Mouse (Mus musculus) liver, adult 2 months (tissue): Measurements from ENCODE around the gene Prrc2a. TPM values are rescaled to one million over a fixed set of nuclear protein-coding genes. Genes with fewer than 3 reads are reported as not detected.

Experiments
- DNase-seq: peaks from one replicate; pipeline ENCODE4 v3.0.0-alpha.2; 2011; ENCODE audit warnings: low read depth, low spot score; ENCODE audit errors: extremely low read depth
- H3K27ac ChIP-seq: fragments of 200-500 bp; replicated peaks from 2 replicates; pipeline ENCODE4 v1.5.1; 2012; ENCODE audit warnings: low read depth, mild to moderate bottlenecking, control low read depth, inconsistent platforms, low read length; ENCODE audit not compliant: insufficient read depth
- H3K27me3 ChIP-seq: fragments of 200-500 bp; 2 replicates; pipeline ENCODE4 v1.6.1; 2012; ENCODE audit warnings: mild to moderate bottlenecking, moderate library complexity, low read length, inconsistent platforms; ENCODE audit not compliant: control insufficient read depth, insufficient read depth
- H3K36me3 ChIP-seq: fragments of 200-500 bp; 2 replicates; pipeline ENCODE4 v1.6.1; 2012; ENCODE audit warnings: low read length, inconsistent platforms; ENCODE audit not compliant: control insufficient read depth, insufficient read depth
- H3K4me1 ChIP-seq: fragments of 200-500 bp; 2 replicates; pipeline ENCODE4 v1.6.1; 2011; ENCODE audit warnings: low read length; ENCODE audit not compliant: control insufficient read depth, insufficient read depth
- H3K4me3 ChIP-seq: fragments of 200-500 bp; 2 replicates; pipeline ENCODE4 v1.5.1; 2011; ENCODE audit warnings: low read depth, mild to moderate bottlenecking, control low read depth, low read length, moderate library complexity; ENCODE audit not compliant: insufficient read depth
- H3K79me2 ChIP-seq: fragments of 200-500 bp; 2 replicates; pipeline ENCODE4 v1.6.1; 2012; ENCODE audit warnings: inconsistent platforms, mild to moderate bottlenecking, low read length, moderate library complexity; ENCODE audit not compliant: control insufficient read depth, insufficient read depth
- H3K9ac ChIP-seq: fragments of 200-500 bp; 2 replicates; pipeline ENCODE4 v1.6.1; 2012; ENCODE audit warnings: low read depth, mild to moderate bottlenecking, control low read depth, inconsistent platforms, low read length
- CTCF ChIP-seq: fragments of 200-500 bp; IDR thresholded peaks from 2 replicates; pipeline ENCODE4 v1.5.1; 2011; ENCODE audit warnings: low read depth, low read length, control low read depth
- POLR2A ChIP-seq: fragments of 200-500 bp; IDR thresholded peaks from 2 replicates; pipeline ENCODE4 v1.6.1; 2011; ENCODE audit warnings: low read length, control low read depth; ENCODE audit not compliant: insufficient read depth; ENCODE audit errors: extremely low read depth
- WGBS: fragments of 180-500 bp; shearing (Covaris S2); methylation state at CpG from one replicate; pipeline ENCODE4 v1.1.7; 2018; 5-methylcytosine and 5-hydroxymethylcytosine counted together
- polyA plus RNA-seq: library from polyadenylated mRNA; depleted of rRNA; stranded (reverse); fragments of >200 nt; gene quantifications from 2 replicates; pipeline ENCODE4 v1.2.3, GENCODE M21; 2012
- total RNA-seq: library from RNA; depleted of rRNA; stranded (reverse); fragments of >200 nt; gene quantifications from 2 replicates; pipeline ENCODE4 v1.2.3, GENCODE M21; 2014

Prrc2a gene
- total and polyA plus RNA-seq, 2 experiments: 12.4 to 144 TPM

DNA sequence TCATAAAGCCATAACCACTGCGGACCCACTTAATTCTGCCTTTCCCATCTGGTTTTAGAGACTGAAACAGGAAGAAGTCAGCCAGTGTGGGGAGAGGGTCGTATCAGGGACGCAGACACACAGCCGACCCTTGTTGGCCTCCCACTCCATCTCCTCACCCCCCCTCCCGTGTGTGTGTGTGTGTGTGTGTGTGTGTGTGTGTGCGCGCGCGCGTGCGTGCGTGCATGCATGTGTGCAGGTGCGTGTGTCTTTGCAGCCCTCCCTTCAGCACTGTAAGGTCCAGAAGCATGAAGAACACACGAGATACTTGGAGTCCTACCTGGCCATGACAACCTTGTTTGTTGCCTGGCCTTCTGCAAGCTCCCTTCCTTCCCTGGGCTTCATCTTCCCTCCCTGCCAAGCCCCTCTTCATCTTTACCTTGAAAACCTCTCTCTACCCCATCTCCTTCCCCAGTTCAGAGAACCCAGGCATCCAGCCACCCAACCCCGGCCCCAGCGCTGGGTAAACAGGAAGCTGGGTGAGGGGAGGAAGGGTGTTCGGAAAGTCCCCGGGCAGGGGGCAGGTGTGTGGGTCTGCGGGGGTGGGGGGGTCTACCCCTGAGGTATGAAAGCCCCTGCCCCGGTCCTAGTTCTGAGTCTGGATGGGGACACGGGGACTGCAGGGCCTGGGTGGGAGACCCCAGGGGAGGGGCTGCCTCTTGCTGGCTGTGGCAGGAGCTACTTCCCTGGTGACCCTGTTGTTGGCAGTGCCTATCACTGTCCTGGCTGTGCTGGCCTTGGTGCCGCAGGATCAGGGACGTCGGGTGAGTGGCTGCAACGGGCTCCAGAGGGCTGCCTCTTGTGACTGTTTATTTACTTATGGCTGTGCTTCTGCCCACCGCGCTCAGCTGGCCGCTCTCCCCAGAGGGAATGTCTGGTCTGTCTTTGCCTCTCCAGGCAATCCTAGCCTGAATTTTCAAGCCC is 29.5 kb upstream of the Prrc2a start, which contains the start of gene Ltb:
TSS of gene Ltb (plus strand) at position 559 of the 963 bp plus-strand sequence.
- TF ChIP-seq CTCF: no peak
- TF ChIP-seq POLR2A: no peak
- peak within 1 kb of the TSS; percentile 28; the same call in 1 of the 2 replicates for H3K27ac ChIP-seq
- no peaks in the 10 kb centered on the region for H3K36me3 ChIP-seq
- peak within 1 kb of the TSS; percentile 25; the same call in 1 of the 2 replicates for H3K4me3 ChIP-seq
- H3K4me1 ChIP-seq: peaks cover 3% of the 10 kb centered on the region; the same call in 1 of the 2 replicates
- no peak within 1 kb of the TSS for H3K9ac ChIP-seq
- DNase-seq: no peak
- peaks cover 8% of the 10 kb centered on the region; the same call in 1 of the 2 replicates for H3K27me3 ChIP-seq
- 62% methylated on average over 28 of the region's 28 CpGs for WGBS
- no peaks in the 10 kb centered on the region for H3K79me2 ChIP-seq

DNA sequence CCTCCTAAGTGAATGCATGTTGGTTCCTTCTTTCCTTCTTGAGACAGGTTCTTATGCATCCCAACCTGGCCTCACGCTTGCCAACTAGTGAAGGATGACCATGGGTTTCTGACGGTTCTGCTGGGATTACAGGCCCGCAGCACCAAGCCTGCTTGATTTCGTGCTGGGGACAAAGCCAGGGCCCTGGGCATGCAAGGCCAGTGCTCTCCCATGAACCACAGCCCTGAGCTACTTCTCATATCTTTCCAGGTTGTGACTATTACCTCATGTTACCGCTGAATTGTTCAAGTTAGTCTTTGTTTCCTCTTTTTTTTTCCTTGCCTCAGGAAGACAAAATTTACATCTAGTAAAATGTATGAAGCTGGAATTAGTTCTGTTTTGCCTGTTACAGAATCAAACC is 28.2 kb upstream of the Prrc2a start:
- Histone ChIP-seq H3K4me3 (no peak overlapping the region), H3K79me2 (no peaks in the 10 kb centered on the region), H3K4me1 (peaks cover 3% of the 10 kb centered on the region; the same call in 1 of the 2 replicates), H3K36me3 (no peaks in the 10 kb centered on the region), H3K27me3 (peaks cover 8% of the 10 kb centered on the region; the same call in 1 of the 2 replicates), H3K9ac (no peak overlapping the region), H3K27ac (no peak overlapping the region)
- WGBS: 87% methylated on average over 5 of the region's 5 CpGs
- TF ChIP-seq POLR2A: no peak
- no peak for TF ChIP-seq CTCF
- no peak for DNase-seq

DNA sequence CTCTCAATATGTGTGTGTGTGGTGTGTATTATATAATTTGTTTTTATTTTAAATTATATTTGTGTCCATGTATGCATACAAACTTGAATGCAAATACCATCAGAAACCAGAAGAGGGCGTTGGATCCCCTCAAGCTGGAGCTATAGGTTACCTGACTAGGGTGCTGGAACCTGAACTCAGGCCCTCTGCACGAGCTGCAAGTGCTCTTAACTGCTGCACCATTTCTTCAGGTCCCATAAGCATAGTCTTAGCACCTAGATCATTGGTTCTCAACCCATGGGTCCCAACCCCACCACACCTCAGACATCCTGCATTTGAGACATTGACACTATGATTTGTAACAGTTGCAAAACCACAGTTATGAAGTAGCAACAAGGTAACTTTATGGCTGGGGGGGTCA is 27.0 kb upstream of the Prrc2a start:
- no peak overlapping the region for H3K4me3 ChIP-seq
- H3K4me1 ChIP-seq: peaks cover 3% of the 10 kb centered on the region; the same call in 1 of the 2 replicates
- H3K9ac ChIP-seq: no peak overlapping the region
- H3K36me3 ChIP-seq: no peaks in the 10 kb centered on the region
- H3K27ac ChIP-seq: no peak overlapping the region
- H3K27me3 ChIP-seq: peaks cover 8% of the 10 kb centered on the region; the same call in 1 of the 2 replicates
- no peaks in the 10 kb centered on the region for H3K79me2 ChIP-seq
- no peak for DNase-seq
- WGBS: 75% methylated on average over 2 of the region's 2 CpGs
- TF ChIP-seq POLR2A (no peak), CTCF (no peak)

DNA sequence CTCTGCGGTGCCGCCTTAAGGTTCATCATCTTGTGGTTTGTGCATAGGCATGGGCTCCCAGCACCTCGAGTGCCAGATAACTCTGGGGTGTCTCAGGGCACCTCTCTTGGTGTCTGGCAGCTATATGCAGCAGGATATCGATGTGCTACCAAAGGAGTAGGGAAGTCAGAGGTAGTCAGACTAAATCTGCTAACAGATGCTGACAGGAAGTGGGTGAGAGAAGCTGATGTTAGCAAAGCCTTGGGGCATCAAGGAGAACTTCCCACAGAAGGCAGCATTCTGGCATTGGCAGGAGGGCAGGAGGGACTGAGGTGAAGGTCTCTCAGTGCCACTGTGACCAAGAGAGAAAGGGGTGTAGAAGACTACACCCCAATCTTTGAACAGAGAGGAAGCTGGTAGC is 25.4 kb upstream of the Prrc2a start:
- Histone ChIP-seq H3K9ac (no peak overlapping the region), H3K27me3 (0 out of 2 replicates have a peak, but pooled peaks cover 3% of the 10 kb centered on the region), H3K4me3 (no peak overlapping the region), H3K4me1 (no peaks in the 10 kb centered on the region), H3K79me2 (no peaks in the 10 kb centered on the region), H3K27ac (0 out of 2 replicates have a peak overlapping the region, but pooled peaks have one; percentile 2), H3K36me3 (no peaks in the 10 kb centered on the region)
- DNase-seq: no peak
- 69% methylated on average over 4 of the region's 4 CpGs for WGBS
- TF ChIP-seq POLR2A (no peak), CTCF (no peak)

DNA sequence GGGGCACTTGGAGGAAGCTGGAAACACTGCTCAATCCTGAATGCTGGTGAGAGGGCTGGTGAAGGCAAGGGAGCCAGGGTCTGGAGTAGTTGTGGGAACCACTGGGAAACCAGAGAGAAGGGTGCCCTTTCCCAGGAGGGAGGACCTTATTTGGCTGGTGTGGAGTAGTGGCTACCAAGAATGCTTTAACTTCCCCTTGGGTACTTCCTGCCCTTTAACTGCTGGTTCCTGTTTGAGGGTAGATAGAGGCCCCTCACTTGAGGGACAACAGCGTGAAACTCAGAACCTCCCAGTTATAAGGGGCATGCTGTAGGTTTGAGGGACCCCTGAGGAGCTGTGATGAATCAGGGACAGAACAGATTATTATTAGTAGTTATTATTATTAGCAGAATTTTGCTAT is 24.5 kb upstream of the Prrc2a start:
- H3K79me2 ChIP-seq: no peaks in the 10 kb centered on the region
- H3K36me3 ChIP-seq: no peaks in the 10 kb centered on the region
- no peak overlapping the region for H3K4me3 ChIP-seq
- H3K27ac ChIP-seq: no peak overlapping the region
- no peak overlapping the region for H3K9ac ChIP-seq
- H3K27me3 ChIP-seq: no peaks in the 10 kb centered on the region
- TF ChIP-seq CTCF (no peak), POLR2A (no peak)
- DNase-seq: no peak
- no peaks in the 10 kb centered on the region for H3K4me1 ChIP-seq
- WGBS: 54% methylated on average over 1 of the region's 1 CpGs
